Mouse (Mus musculus) midbrain, postnatal 0 days (tissue): Measurements from ENCODE around the gene Gsdma3. TPM values are rescaled to one million over a fixed set of nuclear protein-coding genes. Genes with fewer than 3 reads are reported as not detected.

ENCODE experiments used
- ATAC-seq: fragments of 200-750 bp; cut with Nextera tagmentation; 2 replicates; pipeline ENCODE4 v1.8.0; 2017; ENCODE audit warnings: moderate number of reproducible peaks, mild to moderate bottlenecking, moderate TSS enrichment, moderate library complexity; ENCODE audit not compliant: low FRiP score
- DNase-seq: peaks from one replicate; pipeline ENCODE4 v3.0.0-alpha.2; 2015; ENCODE audit warnings: low spot score
- H3K27ac ChIP-seq: fragments of 300-500 bp; sonication (generic); 2 replicates; pipeline ENCODE4 v1.5.1; 2014; ENCODE audit warnings: low read depth, mild to moderate bottlenecking, low read length, mixed read lengths
- H3K27me3 ChIP-seq: fragments of 300-500 bp; sonication (generic); 2 replicates; pipeline ENCODE4 v1.6.1; 2014; ENCODE audit warnings: low read length, control low read depth, mixed read lengths; ENCODE audit not compliant: insufficient read depth
- H3K36me3 ChIP-seq: fragments of 300-500 bp; sonication (generic); 2 replicates; pipeline ENCODE4 v1.6.1; 2014; ENCODE audit warnings: low read length, control low read depth, mixed read lengths; ENCODE audit not compliant: insufficient read depth
- H3K4me1 ChIP-seq: fragments of 300-500 bp; sonication (generic); 2 replicates; pipeline ENCODE4 v1.6.1; 2014; ENCODE audit warnings: mild to moderate bottlenecking, control low read depth, antibody characterized with exemption, low read length, mixed read lengths; ENCODE audit not compliant: insufficient read depth
- H3K4me2 ChIP-seq: fragments of 300-500 bp; sonication (generic); 2 replicates; pipeline ENCODE4 v1.6.1; 2014; ENCODE audit warnings: low read depth, mild to moderate bottlenecking, low read length, mixed read lengths; ENCODE audit not compliant: poor library complexity, severe bottlenecking
- H3K4me3 ChIP-seq: fragments of 300-500 bp; sonication (generic); 2 replicates; pipeline ENCODE4 v1.5.1; 2014; ENCODE audit warnings: low read depth, mild to moderate bottlenecking, low read length, moderate library complexity
- H3K9ac ChIP-seq: fragments of 300-500 bp; sonication (generic); replicated peaks from 2 replicates; pipeline ENCODE4 v1.6.1; 2014; ENCODE audit warnings: mild to moderate bottlenecking, low read length, moderate library complexity, mixed read lengths; ENCODE audit not compliant: poor library complexity, severe bottlenecking
- H3K9me3 ChIP-seq: fragments of 300-500 bp; sonication (generic); 2 replicates; pipeline ENCODE4 v1.6.1; 2016; ENCODE audit warnings: low read length, control low read depth
- CTCF ChIP-seq: IDR thresholded peaks from 2 replicates; pipeline ENCODE4 v1.5.1; 2016; ENCODE audit warnings: antibody characterized with exemption, mild to moderate bottlenecking
- WGBS: fragments of 180-500 bp; shearing (Covaris S2); extraction: QIAGEN DNeasy Blood & Tissue Kit; methylation state at CpG from one replicate; pipeline ENCODE4 v1.1.7; 2014; 5-methylcytosine and 5-hydroxymethylcytosine counted together
- polyA plus RNA-seq: library from polyadenylated mRNA; unstranded; fragments of >200 nt; fragmentation: Nextera tagmentation; extraction: Ambion mirVana; gene quantifications from 2 replicates; pipeline ENCODE4 v1.2.1, GENCODE M21; 2015
- total RNA-seq: library from RNA; depleted of rRNA; stranded (reverse); fragments of >200 nt; gene quantifications from 2 replicates; pipeline ENCODE4 v1.2.3, GENCODE M21; 2014

Gene Gsdma3
- total and polyA plus RNA-seq, 2 experiments from 2014 or later, result not detected

DNA sequence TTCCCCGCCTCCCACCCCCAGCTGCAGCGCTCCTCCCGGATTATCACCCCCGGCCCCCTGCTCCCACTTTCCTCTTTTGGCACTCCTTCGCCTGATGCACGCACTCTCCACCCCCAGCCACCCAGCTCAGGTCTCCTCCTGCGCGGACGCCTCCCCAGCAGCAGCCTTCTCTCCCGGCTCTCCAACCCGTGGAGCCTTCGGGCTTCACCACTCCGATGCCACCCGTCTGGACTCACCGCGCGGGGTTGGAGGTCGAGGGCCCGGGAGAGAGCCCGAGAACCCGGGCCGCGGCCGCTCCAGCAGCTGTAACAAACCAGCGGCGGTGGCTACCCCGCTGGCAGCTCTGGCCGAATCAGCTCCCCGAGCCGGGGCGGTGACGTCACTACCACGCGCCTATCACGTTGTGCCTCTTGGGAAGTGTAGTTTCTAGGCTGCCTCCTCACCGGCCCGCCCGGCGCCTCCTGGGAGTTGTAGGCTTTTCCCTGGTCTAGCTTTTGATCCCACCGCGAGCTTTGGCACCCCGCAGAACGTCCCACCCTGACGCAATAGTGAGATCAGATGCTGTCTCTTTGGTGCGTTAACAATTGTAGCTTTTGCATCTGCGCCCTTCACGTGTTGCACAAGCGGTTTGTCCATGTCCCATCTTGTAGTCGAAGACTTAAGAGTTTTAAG lies 39.1 kb upstream of the Gsdma3 start, which contains the start of gene Ormdl3:
Gene Ormdl3 (minus strand): TSS at position 477 of the 672 bp plus-strand sequence.
- Histone ChIP-seq H3K4me2 (peak within 1 kb of the TSS; percentile 84), H3K27ac (peak within 1 kb of the TSS; percentile 86), H3K27me3 (no peaks in the 10 kb centered on the region), H3K9ac (peak within 1 kb of the TSS; percentile 84), H3K36me3 (peaks cover 12% of the 10 kb centered on the region), H3K4me1 (peaks cover 20% of the 10 kb centered on the region), H3K4me3 (peak within 1 kb of the TSS; percentile 74), H3K9me3 (no peaks in the 10 kb centered on the region)
- peak; percentile 99 for DNase-seq
- ATAC-seq, result peak; percentile 89
- under 1% methylated on average over 49 of the region's 49 CpGs for WGBS
- no peak for TF ChIP-seq CTCF

DNA sequence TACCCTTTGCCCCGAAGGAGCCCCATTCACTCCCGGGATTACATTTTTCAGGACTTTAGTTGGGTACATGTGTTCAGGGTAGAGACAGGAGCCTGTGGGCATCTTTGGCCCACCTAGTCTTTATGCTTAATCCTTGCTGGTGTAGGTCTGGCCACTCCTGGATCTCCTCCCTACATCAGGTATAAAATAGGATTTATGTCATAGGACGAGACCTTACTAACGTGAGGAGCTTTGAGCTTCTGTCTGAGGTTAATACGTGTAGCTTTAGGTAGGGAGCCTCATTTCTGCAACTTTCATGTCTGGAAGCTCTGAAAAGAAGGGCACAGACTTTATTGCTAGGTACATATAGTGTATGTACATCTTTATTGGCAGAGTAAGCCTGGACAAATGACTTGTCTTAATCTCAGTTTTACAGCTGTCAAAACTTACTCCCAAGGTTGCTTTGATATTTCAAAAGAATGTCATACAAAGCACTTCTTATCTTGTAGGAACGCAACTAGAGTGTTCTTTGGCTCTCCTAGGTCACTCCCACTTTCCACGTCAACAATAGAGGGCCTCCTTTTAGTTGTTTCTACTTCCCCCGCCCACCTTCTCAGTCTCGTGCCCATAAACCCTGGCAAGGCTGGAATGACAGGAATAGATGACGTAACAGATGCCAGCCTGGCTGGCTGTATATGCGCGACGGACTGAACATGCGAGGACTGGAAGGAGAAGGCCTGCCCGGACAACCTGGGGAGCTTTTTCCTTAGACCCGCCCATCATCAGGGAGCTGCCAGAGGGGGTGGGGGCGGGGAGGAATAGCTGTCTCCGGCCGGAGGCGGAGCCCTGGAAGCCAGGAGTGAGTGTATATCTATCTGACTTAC lies 38.2 kb upstream of the Gsdma3 start:
- TF ChIP-seq CTCF, result no peak
- H3K9ac ChIP-seq, result peak overlapping the region; percentile 39; the same call in 1 of the 2 replicates
- no peaks in the 10 kb centered on the region for H3K9me3 ChIP-seq
- no peaks in the 10 kb centered on the region for H3K27me3 ChIP-seq
- peaks cover 20% of the 10 kb centered on the region for H3K4me1 ChIP-seq
- peak overlapping the region; percentile 39; the same call in 1 of the 2 replicates for H3K27ac ChIP-seq
- peak overlapping the region; percentile 84 for H3K4me2 ChIP-seq
- peak overlapping the region; percentile 74 for H3K4me3 ChIP-seq
- peaks cover 7% of the 10 kb centered on the region for H3K36me3 ChIP-seq
- DNase-seq (peak; percentile 84), ATAC-seq (peak; percentile 32)
- 5% methylated on average over 20 of the region's 20 CpGs for WGBS

DNA sequence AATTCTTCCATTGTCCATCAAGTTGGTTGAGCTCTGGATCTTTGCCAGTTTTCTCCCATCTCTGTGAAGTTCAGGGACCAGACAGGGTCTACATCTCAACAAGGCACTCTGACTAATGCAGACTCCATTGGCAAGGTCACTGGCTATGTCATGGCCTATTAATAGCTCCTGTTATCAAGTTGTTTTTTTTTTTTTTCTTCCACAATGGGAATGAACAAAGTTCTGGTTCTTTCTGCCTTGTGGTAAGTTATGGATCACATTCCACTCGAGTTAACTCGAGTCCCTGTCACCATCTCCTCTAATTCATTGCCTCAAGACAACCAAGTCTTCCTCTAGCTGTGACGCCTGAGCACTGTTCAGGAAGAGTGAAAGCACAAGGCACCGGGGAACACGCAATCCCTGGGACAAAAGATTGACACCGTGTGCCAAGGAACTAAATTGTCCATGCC lies 37.3 kb upstream of the Gsdma3 start:
- no peak overlapping the region for H3K4me3 ChIP-seq
- H3K9me3 ChIP-seq, result no peaks in the 10 kb centered on the region
- no peak overlapping the region for H3K9ac ChIP-seq
- no peaks in the 10 kb centered on the region for H3K27me3 ChIP-seq
- peak overlapping the region; percentile 84 for H3K4me2 ChIP-seq
- DNase-seq (no peak), ATAC-seq (no peak)
- peaks cover 20% of the 10 kb centered on the region for H3K4me1 ChIP-seq
- H3K36me3 ChIP-seq, result no peaks in the 10 kb centered on the region
- H3K27ac ChIP-seq, result no peak overlapping the region
- TF ChIP-seq CTCF, result no peak
- 72% methylated on average over 6 of the region's 6 CpGs for WGBS

DNA sequence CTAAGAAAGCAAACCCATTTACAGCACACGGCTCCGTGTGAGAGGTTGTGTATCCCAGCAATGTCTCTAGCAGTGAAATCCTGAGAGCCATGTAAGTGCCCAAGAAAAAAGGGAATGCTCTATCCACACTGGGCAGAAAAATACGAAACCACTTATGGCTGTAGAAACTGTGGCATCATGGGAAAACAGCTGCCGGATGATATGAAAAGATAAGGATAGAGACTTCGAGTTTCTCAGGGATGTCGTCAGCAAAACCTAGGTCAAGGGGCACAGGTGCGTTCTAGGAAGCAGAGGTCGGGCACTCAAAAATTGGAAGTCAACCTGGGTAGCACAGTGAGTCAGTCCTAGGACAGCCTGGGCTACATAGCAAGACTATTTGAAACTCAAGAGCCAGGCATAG lies 36.9 kb upstream of the Gsdma3 start:
- Histone ChIP-seq H3K4me1 (peaks cover 20% of the 10 kb centered on the region), H3K36me3 (no peaks in the 10 kb centered on the region), H3K9ac (no peak overlapping the region), H3K4me2 (no peak overlapping the region), H3K27me3 (no peaks in the 10 kb centered on the region), H3K9me3 (no peaks in the 10 kb centered on the region), H3K4me3 (no peak overlapping the region), H3K27ac (no peak overlapping the region)
- ATAC-seq, result no peak
- no peak for TF ChIP-seq CTCF
- DNase-seq, result no peak
- WGBS, result 85% methylated on average over 8 of the region's 8 CpGs

DNA sequence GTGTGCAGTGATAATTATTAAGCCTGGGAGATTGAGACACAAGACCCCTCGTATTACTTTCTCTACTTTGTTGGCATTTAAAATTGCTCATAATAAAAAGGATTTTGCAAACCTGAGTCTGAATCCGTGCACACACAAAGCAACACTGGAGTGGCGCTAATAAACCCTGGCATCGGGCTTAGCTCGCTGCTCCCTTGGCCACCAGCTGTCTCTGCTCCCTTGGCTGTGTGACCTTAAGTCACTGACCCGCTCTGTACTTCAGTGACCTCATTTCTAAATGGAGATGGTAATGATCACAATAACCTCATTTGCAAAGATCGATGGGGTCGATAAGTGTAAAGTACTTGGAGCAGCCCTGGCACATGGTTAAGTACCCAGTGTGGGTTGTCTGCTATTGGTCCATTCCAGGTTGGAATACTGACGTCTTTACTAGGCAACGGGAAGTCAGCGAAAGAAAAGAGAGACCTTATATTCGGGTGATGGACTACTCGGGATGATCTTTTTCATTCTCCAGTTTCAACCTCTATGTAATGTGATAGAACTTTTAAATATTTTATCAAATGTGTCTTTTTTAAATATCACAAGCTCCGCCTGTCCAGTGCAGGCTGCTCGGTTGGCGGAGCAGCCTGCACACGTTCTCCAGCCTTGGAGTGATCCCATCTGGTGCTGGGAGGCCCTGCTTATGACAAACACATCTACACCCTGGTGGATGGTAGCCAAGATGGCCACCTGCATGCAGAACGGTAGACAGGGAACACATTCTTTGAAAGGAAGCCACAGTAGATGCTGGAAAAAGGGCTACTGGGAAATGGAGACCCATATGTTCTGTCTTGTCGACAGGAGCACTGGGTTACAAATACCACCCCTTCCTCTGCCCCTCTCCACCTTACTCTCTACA lies 35.4 kb upstream of the Gsdma3 start:
- Histone ChIP-seq H3K4me1 (peaks cover 12% of the 10 kb centered on the region), H3K27ac (no peak overlapping the region), H3K36me3 (no peaks in the 10 kb centered on the region), H3K9ac (no peak overlapping the region), H3K4me2 (no peak overlapping the region), H3K9me3 (no peaks in the 10 kb centered on the region), H3K27me3 (no peaks in the 10 kb centered on the region), H3K4me3 (no peak overlapping the region)
- 72% methylated on average over 19 of the region's 19 CpGs for WGBS
- DNase-seq (no peak), ATAC-seq (no peak)
- TF ChIP-seq CTCF, result no peak
